Mouse (Mus musculus): ENCODE measurements around the gene Acot13. TPM values are rescaled to one million over a fixed set of nuclear protein-coding genes. Genes with fewer than 3 reads are reported as not detected.

The Acot13 gene
- polyA plus RNA-seq, 1 experiment from 2014 or later, result 56.1 TPM

GRCm38 (mm10) chr13:24825587-24825986 lies 5.8 kb downstream of the Acot13 start:
- no peak for ATAC-seq (ENCODE audit: low FRiP score)
- Histone ChIP-seq H3K4me2 (no peak overlapping the region), H3K36me3 (no peaks in the 10 kb centered on the region), H3K9ac (replicated peaks) (no peak overlapping the region), H3K27ac (replicated peaks) (no peak overlapping the region), H3K4me1 (peaks cover 2% of the 10 kb centered on the region), H3K9me3 (replicated peaks) (no peaks in the 10 kb centered on the region), H3K27me3 (replicated peaks) (no peaks in the 10 kb centered on the region), H3K4me3 (replicated peaks) (no peak overlapping the region)
- 92% methylated on average over 4 of the region's 4 CpGs for WGBS

GRCm38 (mm10) chr13:24824647-24825046 lies 6.7 kb downstream of the Acot13 start:
- no peak for ATAC-seq (ENCODE audit: low FRiP score)
- no peaks in the 10 kb centered on the region for H3K4me1 ChIP-seq
- no peaks in the 10 kb centered on the region for H3K9me3 ChIP-seq (replicated peaks)
- WGBS, result 95% methylated on average over 4 of the region's 4 CpGs
- no peak overlapping the region for H3K27ac ChIP-seq (replicated peaks)
- H3K36me3 ChIP-seq, result no peaks in the 10 kb centered on the region
- no peak overlapping the region for H3K9ac ChIP-seq (replicated peaks)
- no peak overlapping the region for H3K4me3 ChIP-seq (replicated peaks)
- H3K27me3 ChIP-seq (replicated peaks), result no peaks in the 10 kb centered on the region
- H3K4me2 ChIP-seq, result no peak overlapping the region

- Histone ChIP-seq H3K36me3 (no peaks in the 10 kb centered on the region; the same call in 1 of the 2 replicates), H3K4me1 (no peaks in the 10 kb centered on the region), H3K4me2 (no peak overlapping the region), H3K27me3 (replicated peaks) (no peaks in the 10 kb centered on the region), H3K27ac (replicated peaks) (no peak overlapping the region), H3K4me3 (replicated peaks) (no peak overlapping the region), H3K9me3 (replicated peaks) (no peaks in the 10 kb centered on the region), H3K9ac (replicated peaks) (no peak overlapping the region)
- 90% methylated on average over 16 of the region's 16 CpGs for WGBS
- no peak for ATAC-seq (ENCODE audit: low FRiP score)
Observed at GRCm38 (mm10) chr13:24822663-24823343, 8.5 kb downstream of the Acot13 start.

- Histone ChIP-seq H3K36me3 (peaks cover 8% of the 10 kb centered on the region), H3K4me1 (no peaks in the 10 kb centered on the region), H3K9ac (replicated peaks) (no peak overlapping the region), H3K27ac (replicated peaks) (no peak overlapping the region), H3K27me3 (replicated peaks) (no peaks in the 10 kb centered on the region), H3K9me3 (replicated peaks) (no peaks in the 10 kb centered on the region), H3K4me3 (replicated peaks) (no peak overlapping the region), H3K4me2 (no peak overlapping the region)
- WGBS, result 84% methylated on average over 1 of the region's 1 CpGs
- ATAC-seq (ENCODE audit: low FRiP score), result no peak
Observed at GRCm38 (mm10) chr13:24819931-24820330, 11.4 kb downstream of the Acot13 start.

- ATAC-seq (ENCODE audit: low FRiP score), result peak; percentile 58
- H3K4me2 ChIP-seq, result no peak overlapping the region
- no peaks in the 10 kb centered on the region for H3K4me1 ChIP-seq
- H3K9me3 ChIP-seq (replicated peaks), result no peaks in the 10 kb centered on the region
- H3K27ac ChIP-seq (replicated peaks), result no peak overlapping the region
- no peak overlapping the region for H3K9ac ChIP-seq (replicated peaks)
- 69% methylated on average over 4 of the region's 4 CpGs for WGBS
- H3K4me3 ChIP-seq (replicated peaks), result no peak overlapping the region
- H3K27me3 ChIP-seq (replicated peaks), result no peaks in the 10 kb centered on the region
- H3K36me3 ChIP-seq, result peaks cover 32% of the 10 kb centered on the region
Observed at GRCm38 (mm10) chr13:24816125-24817092, 14.9 kb downstream of the Acot13 start.

- Histone ChIP-seq H3K4me1 (no peaks in the 10 kb centered on the region), H3K27ac (replicated peaks) (no peak overlapping the region), H3K4me3 (replicated peaks) (no peak overlapping the region), H3K4me2 (no peak overlapping the region), H3K9me3 (replicated peaks) (no peaks in the 10 kb centered on the region), H3K27me3 (replicated peaks) (no peaks in the 10 kb centered on the region), H3K36me3 (peaks cover 49% of the 10 kb centered on the region), H3K9ac (replicated peaks) (no peak overlapping the region)
- WGBS, result 77% methylated on average over 1 of the region's 1 CpGs
- ATAC-seq (ENCODE audit: low FRiP score), result no peak
Observed at GRCm38 (mm10) chr13:24814616-24815015, 16.7 kb downstream of the Acot13 start.

GRCm38 (mm10) chr13:24812521-24812920 lies 18.8 kb downstream of the Acot13 start:
- Histone ChIP-seq H3K27me3 (replicated peaks) (no peaks in the 10 kb centered on the region), H3K4me2 (no peak overlapping the region), H3K27ac (replicated peaks) (no peak overlapping the region), H3K36me3 (peaks cover 63% of the 10 kb centered on the region), H3K4me3 (replicated peaks) (no peak overlapping the region), H3K9ac (replicated peaks) (no peak overlapping the region), H3K9me3 (replicated peaks) (no peaks in the 10 kb centered on the region), H3K4me1 (no peaks in the 10 kb centered on the region)
- WGBS, result 92% methylated on average over 2 of the region's 2 CpGs
- no peak for ATAC-seq (ENCODE audit: low FRiP score)

GRCm38 (mm10) chr13:24806079-24806478 lies 25.3 kb downstream of the Acot13 start:
- no peaks in the 10 kb centered on the region for H3K9me3 ChIP-seq (replicated peaks)
- peaks cover 38% of the 10 kb centered on the region for H3K36me3 ChIP-seq
- H3K9ac ChIP-seq (replicated peaks), result no peak overlapping the region
- H3K4me3 ChIP-seq (replicated peaks), result no peak overlapping the region
- no peak overlapping the region for H3K4me2 ChIP-seq
- no peak for ATAC-seq (ENCODE audit: low FRiP score)
- H3K27me3 ChIP-seq (replicated peaks), result no peaks in the 10 kb centered on the region
- no peak overlapping the region for H3K27ac ChIP-seq (replicated peaks)
- peaks cover 25% of the 10 kb centered on the region for H3K4me1 ChIP-seq

GRCm38 (mm10) chr13:24803196-24803595 lies 28.1 kb downstream of the Acot13 start:
- Histone ChIP-seq H3K27me3 (replicated peaks) (no peaks in the 10 kb centered on the region), H3K9me3 (replicated peaks) (no peaks in the 10 kb centered on the region), H3K9ac (replicated peaks) (peak overlapping the region; percentile 92; the same call in 1 of the 2 replicates), H3K4me3 (replicated peaks) (peak overlapping the region; percentile 96), H3K4me1 (peaks cover 32% of the 10 kb centered on the region), H3K36me3 (peaks cover 14% of the 10 kb centered on the region), H3K4me2 (peak overlapping the region; percentile 86), H3K27ac (replicated peaks) (no peak overlapping the region)
- 23% methylated on average over 2 of the region's 2 CpGs for WGBS
- no peak for ATAC-seq (ENCODE audit: low FRiP score)

- peak overlapping the region; percentile 96 for H3K4me3 ChIP-seq (replicated peaks)
- H3K27me3 ChIP-seq (replicated peaks), result no peaks in the 10 kb centered on the region
- H3K9ac ChIP-seq (replicated peaks), result peak overlapping the region; percentile 92
- peaks cover 32% of the 10 kb centered on the region for H3K4me1 ChIP-seq
- H3K36me3 ChIP-seq, result peaks cover 7% of the 10 kb centered on the region
- H3K4me2 ChIP-seq, result peak overlapping the region; percentile 86
- no peak for ATAC-seq (ENCODE audit: low FRiP score)
- 0% methylated on average over 26 of the region's 26 CpGs for WGBS
- no peaks in the 10 kb centered on the region for H3K9me3 ChIP-seq (replicated peaks)
- peak overlapping the region; percentile 98 for H3K27ac ChIP-seq (replicated peaks)
Observed at GRCm38 (mm10) chr13:24802131-24802691, 29.1 kb downstream of the Acot13 start.

GRCm38 (mm10) chr13:24801308-24801921 lies 29.9 kb downstream of the Acot13 start, which contains the start of gene BC005537:
Gene BC005537 (plus strand): TSS chr13:24801657.
- H3K27me3 ChIP-seq (replicated peaks), result no peaks in the 10 kb centered on the region
- H3K9me3 ChIP-seq (replicated peaks), result no peaks in the 10 kb centered on the region
- peak within 1 kb of the TSS; percentile 86 for H3K4me2 ChIP-seq
- peak within 1 kb of the TSS; percentile 96 for H3K4me3 ChIP-seq (replicated peaks)
- peak within 1 kb of the TSS; percentile 92 for H3K9ac ChIP-seq (replicated peaks)
- peaks cover 32% of the 10 kb centered on the region for H3K4me1 ChIP-seq
- WGBS, result under 1% methylated on average over 56 of the region's 74 CpGs
- peak within 1 kb of the TSS; percentile 98 for H3K27ac ChIP-seq (replicated peaks)
- ATAC-seq (ENCODE audit: low FRiP score), result peak; percentile 58
- H3K36me3 ChIP-seq, result peaks cover 4% of the 10 kb centered on the region
